Mouse (Mus musculus) liver, embryonic 11.5 days (tissue): ENCODE data around the gene Nostrin. TPM values are rescaled to one million over a fixed set of nuclear protein-coding genes. Genes with fewer than 3 reads are reported as not detected.

Experiments
- polyA plus RNA-seq: library from polyadenylated mRNA; unstranded; fragments of >200 nt; fragmentation: Nextera tagmentation; extraction: Ambion mirVana; gene quantifications from 2 replicates; pipeline ENCODE4 v1.2.1, GENCODE M21; 2014

Nostrin gene
- polyA plus RNA-seq, 1 experiment from 2014 or later = 18.8 TPM

Other genes starting within 250 kb of the Nostrin start
- 174 and 178 TPM in 2 replicates for gene Spc25, start 70.4 kb downstream of the Nostrin start, polyA plus RNA-seq
- not detected in 2 replicates for gene G6pc2, start 75.3 kb downstream of the Nostrin start, polyA plus RNA-seq
- 1.0 and 1.2 TPM in 2 replicates for gene Abcb11, start 206.8 kb downstream of the Nostrin start, polyA plus RNA-seq
- gene Dhrs9, start 244.6 kb downstream of the Nostrin start, polyA plus RNA-seq = 0.05 TPM in 1 of 2 replicates, not detected in the other